Mouse (Mus musculus) liver, embryonic 16.5 days (tissue): Measurements from ENCODE around the gene Adgra1. TPM values are rescaled to one million over a fixed set of nuclear protein-coding genes. Genes with fewer than 3 reads are reported as not detected.

Source experiments
- ATAC-seq: fragments of 200-750 bp; cut with Nextera tagmentation; 2 replicates; pipeline ENCODE4 v1.8.0; 2017; ENCODE audit warnings: low read depth, mild to moderate bottlenecking, moderate number of reproducible peaks, moderate library complexity
- H3K27ac ChIP-seq: fragments of 300-500 bp; sonication (generic); 2 replicates; pipeline ENCODE4 v1.5.1; 2014; ENCODE audit warnings: mild to moderate bottlenecking, low read length
- H3K27me3 ChIP-seq: fragments of 300-500 bp; sonication (generic); 2 replicates; pipeline ENCODE4 v1.6.1; 2014; ENCODE audit warnings: low read depth, low read length, mixed read lengths; ENCODE audit not compliant: control insufficient read depth, insufficient read depth
- H3K36me3 ChIP-seq: fragments of 300-500 bp; sonication (generic); 2 replicates; pipeline ENCODE4 v1.6.1; 2014; ENCODE audit warnings: mild to moderate bottlenecking; ENCODE audit not compliant: control insufficient read depth, insufficient read depth
- H3K4me1 ChIP-seq: fragments of 300-500 bp; sonication (generic); 2 replicates; pipeline ENCODE4 v1.6.1; 2014; ENCODE audit warnings: low read depth, low read length, mixed read lengths; ENCODE audit not compliant: control insufficient read depth
- H3K4me2 ChIP-seq: fragments of 300-500 bp; sonication (generic); 2 replicates; pipeline ENCODE4 v1.6.1; 2014; ENCODE audit warnings: low read depth, low read length, mixed read lengths
- H3K4me3 ChIP-seq: fragments of 300-500 bp; sonication (generic); 2 replicates; pipeline ENCODE4 v1.5.1; 2014; ENCODE audit warnings: low read depth, mild to moderate bottlenecking, low read length
- H3K9ac ChIP-seq: fragments of 300-500 bp; sonication (generic); 2 replicates; pipeline ENCODE4 v1.6.1; 2014; ENCODE audit warnings: low read depth, low read length
- H3K9me3 ChIP-seq: fragments of 300-500 bp; sonication (generic); replicated peaks from 2 replicates; pipeline ENCODE4 v1.6.1; 2016; ENCODE audit warnings: low read length; ENCODE audit not compliant: control insufficient read depth
- WGBS: fragments of 180-500 bp; shearing (Covaris S2); extraction: QIAGEN DNeasy Blood & Tissue Kit; methylation state at CpG from one replicate; pipeline ENCODE4 v1.1.7; 2014; ENCODE audit not compliant: insufficient replicate concordance; 5-methylcytosine and 5-hydroxymethylcytosine counted together
- polyA plus RNA-seq: library from polyadenylated mRNA; unstranded; fragments of >200 nt; fragmentation: Nextera tagmentation; extraction: Ambion mirVana; gene quantifications from 2 replicates; pipeline ENCODE4 v1.2.1, GENCODE M21; 2015

The Adgra1 gene
- polyA plus RNA-seq, 1 experiment from 2014 or later = 0.12 TPM

- no peaks in the 10 kb centered on the region for H3K4me1 ChIP-seq
- no peak overlapping the region for H3K4me3 ChIP-seq
- H3K27me3 ChIP-seq = peaks cover 25% of the 10 kb centered on the region
- no peak overlapping the region for H3K9ac ChIP-seq
- H3K4me2 ChIP-seq = no peak overlapping the region
- H3K9me3 ChIP-seq = no peaks in the 10 kb centered on the region
- 58% methylated on average over 7 of the region's 7 CpGs for WGBS
- no peak overlapping the region for H3K27ac ChIP-seq
- H3K36me3 ChIP-seq = no peaks in the 10 kb centered on the region
- ATAC-seq = no peak
These were observed 62.8 kb downstream of the Adgra1 start for GRCm38 (mm10) chr7:139896796-139897195.

GRCm38 (mm10) chr7:139898606-139899005 lies 64.6 kb downstream of the Adgra1 start:
- Histone ChIP-seq H3K9ac (no peak overlapping the region), H3K27ac (no peak overlapping the region), H3K36me3 (no peaks in the 10 kb centered on the region), H3K27me3 (peaks cover 22% of the 10 kb centered on the region), H3K4me3 (no peak overlapping the region), H3K4me1 (no peaks in the 10 kb centered on the region), H3K9me3 (no peaks in the 10 kb centered on the region), H3K4me2 (no peak overlapping the region)
- WGBS = 60% methylated on average over 2 of the region's 2 CpGs
- ATAC-seq = no peak

GRCm38 (mm10) chr7:139899505-139899904 lies 65.5 kb downstream of the Adgra1 start:
- Histone ChIP-seq H3K9ac (no peak overlapping the region), H3K4me1 (no peaks in the 10 kb centered on the region), H3K27ac (no peak overlapping the region), H3K4me3 (no peak overlapping the region), H3K36me3 (no peaks in the 10 kb centered on the region), H3K9me3 (no peaks in the 10 kb centered on the region), H3K27me3 (peaks cover 13% of the 10 kb centered on the region), H3K4me2 (no peak overlapping the region)
- no peak for ATAC-seq
- WGBS = 58% methylated on average over 7 of the region's 7 CpGs

GRCm38 (mm10) chr7:139900456-139900855 lies 66.5 kb downstream of the Adgra1 start:
- 66% methylated on average over 7 of the region's 7 CpGs for WGBS
- no peak overlapping the region for H3K27ac ChIP-seq
- H3K36me3 ChIP-seq = no peaks in the 10 kb centered on the region
- H3K4me2 ChIP-seq = no peak overlapping the region
- H3K9ac ChIP-seq = no peak overlapping the region
- no peak overlapping the region for H3K4me3 ChIP-seq
- peaks cover 5% of the 10 kb centered on the region for H3K27me3 ChIP-seq
- ATAC-seq = no peak
- H3K4me1 ChIP-seq = no peaks in the 10 kb centered on the region
- no peaks in the 10 kb centered on the region for H3K9me3 ChIP-seq

GRCm38 (mm10) chr7:139900896-139901295 lies 66.9 kb downstream of the Adgra1 start:
- 62% methylated on average over 6 of the region's 6 CpGs for WGBS
- Histone ChIP-seq H3K4me1 (no peaks in the 10 kb centered on the region), H3K4me3 (no peak overlapping the region), H3K27ac (no peak overlapping the region), H3K27me3 (peaks cover 3% of the 10 kb centered on the region; the same call in 1 of the 2 replicates), H3K9me3 (no peaks in the 10 kb centered on the region), H3K4me2 (no peak overlapping the region), H3K9ac (no peak overlapping the region), H3K36me3 (no peaks in the 10 kb centered on the region)
- ATAC-seq = no peak

GRCm38 (mm10) chr7:139901981-139902380 lies 68.0 kb downstream of the Adgra1 start:
- no peak overlapping the region for H3K4me2 ChIP-seq
- no peak overlapping the region for H3K27ac ChIP-seq
- H3K9me3 ChIP-seq = no peaks in the 10 kb centered on the region
- no peak overlapping the region for H3K9ac ChIP-seq
- no peaks in the 10 kb centered on the region for H3K36me3 ChIP-seq
- H3K27me3 ChIP-seq = peaks cover 3% of the 10 kb centered on the region; the same call in 1 of the 2 replicates
- H3K4me3 ChIP-seq = no peak overlapping the region
- 22% methylated on average over 1 of the region's 1 CpGs for WGBS
- ATAC-seq = no peak
- H3K4me1 ChIP-seq = no peaks in the 10 kb centered on the region

- no peak for ATAC-seq
- no peak overlapping the region for H3K4me3 ChIP-seq
- 8% methylated on average over 6 of the region's 6 CpGs for WGBS
These were observed 71.3 kb downstream of the Adgra1 start for GRCm38 (mm10) chr7:139905261-139905660.

GRCm38 (mm10) chr7:139905661-139906060 lies 71.7 kb downstream of the Adgra1 start:
- H3K36me3 ChIP-seq = no peaks in the 10 kb centered on the region
- no peak overlapping the region for H3K4me2 ChIP-seq
- H3K4me1 ChIP-seq = no peaks in the 10 kb centered on the region
- H3K27me3 ChIP-seq = peaks cover 3% of the 10 kb centered on the region; the same call in 1 of the 2 replicates
- no peak overlapping the region for H3K27ac ChIP-seq
- H3K4me3 ChIP-seq = no peak overlapping the region
- ATAC-seq = no peak
- no peak overlapping the region for H3K9ac ChIP-seq
- H3K9me3 ChIP-seq = no peaks in the 10 kb centered on the region
- WGBS = 4% methylated on average over 6 of the region's 6 CpGs

More at GRCm38 (mm10) chr7:139905261-139905660, 71.3 kb downstream of the Adgra1 start:
- Histone ChIP-seq H3K4me1 (no peaks in the 10 kb centered on the region), H3K27me3 (peaks cover 3% of the 10 kb centered on the region; the same call in 1 of the 2 replicates), H3K27ac (no peak overlapping the region), H3K36me3 (no peaks in the 10 kb centered on the region), H3K9ac (no peak overlapping the region), H3K9me3 (no peaks in the 10 kb centered on the region), H3K4me2 (no peak overlapping the region)

GRCm38 (mm10) chr7:139908176-139908575 lies 74.2 kb downstream of the Adgra1 start:
- Histone ChIP-seq H3K27ac (no peak overlapping the region), H3K9ac (no peak overlapping the region)
- 81% methylated on average over 5 of the region's 5 CpGs for WGBS

More at GRCm38 (mm10) chr7:139908176-139908575, 74.2 kb downstream of the Adgra1 start:
- no peaks in the 10 kb centered on the region for H3K4me1 ChIP-seq
- no peaks in the 10 kb centered on the region for H3K9me3 ChIP-seq
- H3K36me3 ChIP-seq = no peaks in the 10 kb centered on the region
- peaks cover 3% of the 10 kb centered on the region; the same call in 1 of the 2 replicates for H3K27me3 ChIP-seq
- no peak overlapping the region for H3K4me3 ChIP-seq
- ATAC-seq = no peak
- no peak overlapping the region for H3K4me2 ChIP-seq
